Mouse (Mus musculus) adrenal gland, postnatal 4 days (tissue): ENCODE measurements around the gene Mthfs. TPM values are rescaled to one million over a fixed set of nuclear protein-coding genes. Genes with fewer than 3 reads are reported as not detected.
"Not testable (repeated sequence)": the region's sequence is repeated elsewhere in the genome, so short reads cannot be mapped to it uniquely, and the experiment has no call there.

Source experiments
- DNase-seq, 2 experiments: peaks; one replicate each; pipeline ENCODE4 v3.0.0; 2021 to 2022; ENCODE audit warnings: low spot score in 2 of 2, mixed read lengths in 2 of 2
- total RNA-seq, 2 experiments: library from RNA; stranded (reverse); gene quantifications; 2 replicates each; pipeline ENCODE4 v1.2.3; 2021

Gene Mthfs
- total RNA-seq, 2 experiments from 2014 or later, result 36.5 to 43.3 TPM

DNA sequence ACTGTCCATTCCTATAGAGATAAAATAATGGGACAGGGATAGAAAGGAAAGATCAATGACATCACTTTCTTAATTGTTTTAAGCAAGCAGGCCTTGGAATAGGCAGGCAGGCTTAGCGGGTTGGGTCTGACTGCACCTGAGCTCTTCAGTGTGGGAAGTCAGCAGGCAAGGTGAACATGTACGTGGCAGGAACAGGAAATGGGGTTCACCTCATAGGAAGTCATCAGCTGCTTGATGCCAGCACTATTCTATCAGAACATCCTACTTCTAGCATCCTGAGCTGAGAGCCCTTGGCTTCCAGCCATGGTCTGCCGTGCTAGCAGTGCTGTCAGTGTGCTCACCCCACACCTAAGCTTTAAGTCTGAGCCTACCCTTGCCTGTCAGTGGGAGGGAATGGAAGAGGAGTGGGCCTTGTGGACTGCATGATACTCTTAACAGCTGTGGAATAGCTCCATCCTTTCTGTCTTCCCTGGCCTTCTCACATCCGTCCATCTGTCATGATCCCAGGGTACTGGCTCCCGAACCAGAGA, 28.6 kb downstream of the Mthfs start:
- not testable (repeated sequence) for DNase-seq

DNA sequence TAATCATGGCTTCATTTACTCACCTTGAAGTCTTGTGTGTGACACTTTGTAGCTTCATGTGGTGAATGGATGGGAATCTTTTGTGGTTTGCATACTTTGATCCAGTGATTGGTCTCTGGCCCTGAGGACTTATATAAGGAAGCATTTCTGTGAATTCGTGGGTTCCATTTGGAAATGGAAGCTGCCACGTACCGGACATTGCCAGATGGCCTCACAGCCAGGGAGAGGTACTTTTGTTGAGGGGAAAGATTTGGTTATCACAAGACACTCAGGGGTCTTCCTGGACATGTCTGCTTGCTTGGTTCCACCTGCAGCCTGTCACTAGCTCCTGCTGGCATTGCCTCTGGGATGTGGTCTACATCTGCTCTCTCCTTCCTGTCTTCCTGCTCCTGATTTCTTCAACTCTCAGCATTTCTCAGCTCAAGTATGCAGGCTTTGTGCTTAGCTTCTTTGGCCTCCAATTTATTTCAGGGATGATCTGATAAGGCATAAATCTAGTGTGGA, 30.1 kb downstream of the Mthfs start:
- not testable (repeated sequence) for DNase-seq

DNA sequence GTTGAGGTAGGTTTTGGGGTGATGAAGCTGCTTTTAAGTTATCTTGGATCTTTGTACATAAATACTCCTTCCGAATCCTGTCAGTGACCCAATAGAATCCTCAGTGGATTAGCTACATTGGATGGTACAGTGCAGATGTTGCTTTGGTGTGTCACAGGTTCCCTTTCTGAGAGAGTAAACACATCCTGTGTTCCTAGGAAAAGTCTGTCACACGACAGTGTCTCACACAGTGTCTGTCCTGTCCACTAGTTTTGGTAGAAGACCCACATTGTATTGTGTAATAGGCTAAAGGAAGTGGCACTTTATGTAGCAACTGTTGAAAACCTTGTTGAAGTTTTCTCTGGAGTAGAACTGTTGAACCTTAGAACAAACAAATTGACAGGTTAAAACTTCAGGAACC, 42.9 kb downstream of the Mthfs start:
- DNase-seq, result no peak

- no peak for DNase-seq
Observed at GRCm38 (mm10) chr9:89256556-89257335, 46.3 kb downstream of the Mthfs start.

DNA sequence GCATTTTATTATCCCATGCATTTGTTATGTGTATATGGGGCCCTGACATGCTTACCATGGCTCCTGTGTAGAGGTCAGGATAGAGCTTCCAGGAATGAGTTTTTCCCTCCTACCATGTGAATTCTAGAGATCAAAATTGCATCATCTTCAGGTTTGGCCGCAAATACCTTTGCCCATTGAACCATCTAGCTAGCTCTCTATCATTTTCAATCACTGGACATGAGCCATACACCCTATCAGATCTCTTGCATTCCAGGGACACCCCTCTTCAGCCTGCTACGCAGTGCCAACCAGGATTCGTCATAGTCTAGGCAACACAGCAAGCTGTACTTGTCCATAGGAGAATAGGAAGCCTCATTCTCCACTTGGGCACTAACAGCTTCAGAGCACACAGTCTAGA, 53.5 kb downstream of the Mthfs start:
- DNase-seq, result no peak

DNA sequence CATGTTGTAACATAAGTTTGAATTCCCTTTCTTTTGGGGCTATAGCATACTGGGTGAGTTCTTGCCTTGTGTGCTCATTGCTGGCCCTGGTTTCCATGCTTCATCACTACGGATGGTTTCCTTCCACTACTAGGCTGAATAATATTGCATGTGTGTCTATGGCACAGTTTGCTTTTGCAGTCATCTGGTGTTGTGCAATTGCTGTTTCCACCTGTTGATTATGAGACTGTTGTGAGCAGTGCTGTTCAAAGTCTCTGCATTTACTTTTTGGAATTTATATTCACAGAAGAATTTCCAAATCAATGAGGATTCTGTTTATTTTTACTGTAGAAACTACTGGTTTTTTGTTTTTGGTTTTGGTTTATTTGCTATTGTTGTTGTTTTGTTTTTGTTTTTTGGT, 54.1 kb downstream of the Mthfs start:
- no peak for DNase-seq

DNA sequence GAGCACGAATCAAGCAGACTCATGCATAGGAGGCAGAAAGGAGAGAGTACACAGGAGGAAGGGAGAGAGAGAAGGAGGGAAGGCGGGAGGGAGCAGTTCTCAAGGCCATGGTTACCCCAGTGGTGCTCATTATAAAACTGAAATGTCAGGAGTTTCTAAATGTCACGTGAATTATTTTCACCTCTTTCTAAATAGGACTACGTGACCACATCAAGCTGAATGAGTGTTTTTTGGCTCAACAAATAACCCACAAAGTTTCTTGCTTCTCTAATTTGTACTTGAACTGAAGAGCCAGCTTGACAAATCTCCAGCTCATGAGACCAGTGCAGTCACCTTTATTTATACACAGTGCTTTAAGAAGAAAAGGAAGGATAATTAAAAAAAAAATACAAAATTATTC, 56.6 kb downstream of the Mthfs start:
- no peak for DNase-seq

- no peak for DNase-seq
Observed at GRCm38 (mm10) chr9:89267572-89267971, 57.1 kb downstream of the Mthfs start.

DNA sequence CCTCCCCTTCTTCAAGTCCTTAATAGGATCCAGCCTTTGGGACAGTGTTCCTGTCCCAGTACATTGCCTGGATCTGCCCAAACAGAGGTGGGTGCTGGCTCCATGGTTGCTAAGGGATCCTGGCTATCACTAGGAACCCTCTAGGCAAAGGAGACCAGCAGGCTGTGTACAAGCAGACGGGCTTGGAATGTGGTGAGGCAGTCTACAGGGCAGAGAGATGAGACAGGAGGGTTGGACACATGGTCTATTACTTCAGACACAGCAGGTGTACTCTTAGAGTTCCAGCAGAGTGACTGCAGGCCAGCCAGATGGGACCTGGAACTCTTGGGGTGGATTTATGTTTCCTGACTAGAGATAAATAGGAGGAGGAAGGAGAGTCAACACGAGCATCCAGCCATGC, 59.9 kb downstream of the Mthfs start:
- DNase-seq, result no peak

GRCm38 (mm10) chr9:89273766-89274165, 63.3 kb downstream of the Mthfs start:
- DNase-seq, result no peak

- DNase-seq, result no peak
Observed at GRCm38 (mm10) chr9:89278207-89278606, 67.7 kb downstream of the Mthfs start.

- no peak for DNase-seq
Observed at GRCm38 (mm10) chr9:89282374-89283068, 72.0 kb downstream of the Mthfs start.

DNA sequence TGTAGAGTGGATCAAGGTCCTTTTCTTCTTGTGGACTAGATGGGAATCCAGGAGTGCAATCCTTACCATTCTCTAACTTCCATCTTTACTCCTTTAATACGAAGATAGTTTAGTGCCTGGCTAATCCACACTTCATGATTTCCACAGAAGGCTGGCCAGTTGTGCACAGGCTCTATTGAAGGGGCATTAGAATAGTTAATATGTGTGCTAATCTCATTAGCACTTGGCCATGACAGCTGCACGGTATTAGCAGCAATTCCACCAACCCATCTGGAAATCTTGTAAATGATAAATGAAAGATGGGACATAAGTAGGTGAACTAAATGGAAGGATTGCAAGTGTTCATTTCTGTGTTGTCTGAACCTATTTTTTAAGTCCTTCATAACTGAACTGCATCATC, 77.6 kb downstream of the Mthfs start:
- DNase-seq, result no peak

DNA sequence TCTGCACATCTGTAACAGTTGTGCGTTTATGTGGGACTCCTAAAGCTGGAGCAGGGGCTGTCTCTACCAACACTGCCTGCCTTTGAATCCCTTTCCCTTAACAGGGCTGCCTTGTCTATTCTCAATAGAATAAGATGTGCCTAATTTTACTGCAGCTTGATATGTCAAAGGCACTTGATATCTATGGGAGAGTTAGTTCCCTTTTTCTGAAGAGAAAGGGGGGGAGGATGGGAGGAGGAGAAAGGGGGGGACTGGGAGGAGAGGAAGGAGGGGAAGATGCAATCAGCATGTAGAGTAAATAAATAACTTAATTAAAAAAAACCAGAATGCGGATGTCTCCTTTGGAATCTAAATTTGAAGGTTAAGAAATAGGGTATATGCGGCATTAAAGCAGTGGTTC, 82.9 kb downstream of the Mthfs start:
- no peak for DNase-seq

GRCm38 (mm10) chr9:89294121-89294520, 83.6 kb downstream of the Mthfs start:
- no peak for DNase-seq

DNA sequence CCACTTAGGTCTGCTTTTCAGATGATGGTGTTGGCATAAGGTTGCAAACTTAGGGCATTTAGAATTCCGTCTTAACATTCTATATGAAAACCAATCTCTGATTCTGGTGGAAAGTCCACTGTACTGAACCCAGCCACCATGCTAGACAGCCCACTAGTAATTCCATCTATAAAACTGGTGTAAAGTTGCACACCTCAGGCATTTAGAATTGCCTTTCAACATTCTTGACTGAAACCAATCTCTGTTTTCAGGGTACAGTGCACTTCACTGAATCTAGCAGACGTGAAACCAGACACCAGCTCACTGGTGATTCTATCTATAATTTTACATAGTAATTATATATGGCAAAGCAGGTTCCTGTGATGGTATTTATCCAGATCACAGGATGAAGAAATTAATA, 95.2 kb downstream of the Mthfs start:
- DNase-seq, result no peak

GRCm38 (mm10) chr9:89308357-89309194, 98.1 kb downstream of the Mthfs start:
- no peak for DNase-seq

- no peak for DNase-seq
Observed at GRCm38 (mm10) chr9:89309195-89309535, 98.7 kb downstream of the Mthfs start.

- DNase-seq, result no peak
Observed at GRCm38 (mm10) chr9:89311649-89312048, 101.2 kb downstream of the Mthfs start.

DNA sequence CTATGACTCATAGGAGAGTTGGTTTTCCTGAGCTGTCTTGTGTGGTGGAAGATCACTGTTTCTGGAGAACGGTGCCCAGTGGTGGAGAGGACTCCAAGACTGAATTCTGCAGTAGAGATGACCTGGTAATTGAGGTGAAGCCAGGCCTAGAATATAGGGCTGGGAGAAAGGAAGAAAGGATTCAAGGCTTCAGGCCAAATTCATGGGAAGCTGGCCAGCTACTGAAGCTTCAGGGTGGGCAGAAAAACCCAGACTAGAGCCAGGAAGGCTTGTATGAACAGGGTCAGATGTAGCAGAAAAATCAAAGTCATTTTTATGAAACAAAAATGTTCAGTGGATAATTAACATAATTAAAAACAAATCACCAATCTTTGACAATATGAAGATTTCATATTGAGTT, 163.3 kb downstream of the Mthfs start:
- no peak for DNase-seq

DNA sequence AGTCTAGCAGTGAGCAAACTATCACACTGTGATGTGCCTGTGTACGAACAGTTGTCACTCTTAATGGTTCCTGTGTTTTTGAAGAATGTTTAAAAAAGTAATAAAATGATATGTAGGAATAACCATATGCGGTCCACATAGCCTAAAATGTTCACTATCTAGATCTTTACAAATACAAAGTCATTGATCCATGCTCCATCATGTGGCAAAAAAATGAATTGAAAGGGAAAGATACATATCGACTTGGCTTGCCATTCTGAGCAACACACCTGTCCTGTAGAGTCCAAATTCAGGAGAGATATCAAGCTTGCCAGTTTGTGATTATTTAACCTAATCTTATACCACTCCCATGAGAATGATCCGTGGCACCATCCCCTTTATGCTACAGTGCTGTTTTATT, 164.2 kb downstream of the Mthfs start:
- DNase-seq, result no peak

DNA sequence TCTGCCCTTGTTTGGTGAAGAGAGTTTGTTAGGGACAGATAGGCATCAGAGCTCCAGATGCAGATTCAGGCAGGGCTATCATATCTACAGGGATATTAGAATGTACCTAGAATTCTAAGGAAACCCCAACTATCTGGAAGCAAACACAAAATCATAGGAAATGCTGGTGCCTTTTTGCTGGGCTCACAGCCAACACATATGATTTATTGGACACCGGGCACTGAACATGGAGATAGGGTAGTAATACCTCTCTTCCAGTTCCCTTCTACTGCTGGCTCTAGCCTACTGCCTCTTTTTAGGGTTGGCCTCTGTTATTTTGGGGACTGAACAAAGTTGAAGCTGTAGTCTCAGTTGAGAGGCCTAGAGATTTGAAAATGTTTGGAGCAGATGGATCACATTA, 192.6 kb downstream of the Mthfs start:
- DNase-seq, result no peak
